Mouse (Mus musculus) fibroblast of lung, adult 2 months (primary cell): ENCODE data around the gene Scnn1b.

Experiments used
- DNase-seq: peaks from one replicate; pipeline ENCODE4 v3.0.0-alpha.2; 2011; ENCODE audit warnings: low read depth

The Scnn1b gene

DNA sequence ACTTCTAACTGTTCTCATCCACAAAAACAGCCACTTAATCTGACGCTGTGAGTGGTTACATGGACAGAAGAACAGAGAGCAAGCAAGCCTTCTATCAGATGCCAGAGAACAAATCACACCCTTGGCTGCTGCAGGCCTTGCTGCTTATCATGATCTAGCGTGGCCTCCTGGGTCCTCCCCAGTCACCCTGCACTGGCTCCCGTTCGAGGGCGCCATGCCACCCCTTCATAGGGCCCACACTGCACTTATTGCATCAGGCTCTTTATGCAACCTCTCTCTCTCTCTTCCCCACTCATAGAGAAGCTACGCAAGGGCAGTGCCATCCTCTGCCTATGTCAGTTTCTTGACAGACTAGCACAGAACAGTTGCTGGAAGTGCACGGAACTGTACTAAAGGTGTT is 101.3 kb downstream of the Scnn1b start:
- DNase-seq = no peak
